Mouse (Mus musculus) heart, postnatal 0 days (tissue): ENCODE measurements around the gene Olfr191. TPM values are rescaled to one million over a fixed set of nuclear protein-coding genes. Genes with fewer than 3 reads are reported as not detected.

ENCODE experiments used
- ATAC-seq: fragments of 200-750 bp; cut with Nextera tagmentation; 2 replicates; pipeline ENCODE4 v1.8.0; 2017; ENCODE audit warnings: low read depth, moderate number of reproducible peaks, moderate library complexity; ENCODE audit not compliant: insufficient read depth
- DNase-seq: peaks from one replicate; pipeline ENCODE4 v3.0.0-alpha.2; 2016; ENCODE audit warnings: low spot score
- H3K27ac ChIP-seq: fragments of 300-500 bp; sonication (generic); 2 replicates; pipeline ENCODE4 v1.5.1; 2014; ENCODE audit warnings: low read depth, mild to moderate bottlenecking
- H3K27me3 ChIP-seq: fragments of 300-500 bp; sonication (generic); 2 replicates; pipeline ENCODE4 v1.6.1; 2014; ENCODE audit warnings: low read length, mixed read lengths; ENCODE audit not compliant: control insufficient read depth, insufficient read depth
- H3K36me3 ChIP-seq: fragments of 300-500 bp; sonication (generic); replicated peaks from 2 replicates; pipeline ENCODE4 v1.6.1; 2014; ENCODE audit warnings: low read length, mixed read lengths; ENCODE audit not compliant: control insufficient read depth, insufficient read depth
- H3K4me1 ChIP-seq: fragments of 300-500 bp; sonication (generic); 2 replicates; pipeline ENCODE4 v1.6.1; 2014; ENCODE audit warnings: antibody characterized with exemption; ENCODE audit not compliant: control insufficient read depth, insufficient read depth
- H3K4me2 ChIP-seq: fragments of 300-500 bp; sonication (generic); 2 replicates; pipeline ENCODE4 v1.6.1; 2014; ENCODE audit warnings: low read depth, mild to moderate bottlenecking, low read length, moderate library complexity
- H3K4me3 ChIP-seq: fragments of 300-500 bp; sonication (generic); 2 replicates; pipeline ENCODE4 v1.5.1; 2014; ENCODE audit warnings: low read depth, low read length
- H3K9ac ChIP-seq: fragments of 300-500 bp; sonication (generic); replicated peaks from 2 replicates; pipeline ENCODE4 v1.6.1; 2014; ENCODE audit warnings: low read depth, low read length, mixed read lengths
- H3K9me3 ChIP-seq: fragments of 300-500 bp; sonication (generic); replicated peaks from 2 replicates; pipeline ENCODE4 v1.6.1; 2016; ENCODE audit warnings: low read length; ENCODE audit not compliant: control insufficient read depth
- CTCF ChIP-seq: IDR thresholded peaks from 2 replicates; pipeline ENCODE4 v1.5.1; 2016; ENCODE audit warnings: antibody characterized with exemption, control low read depth, low read depth
- EP300 ChIP-seq: IDR thresholded peaks from 2 replicates; pipeline ENCODE4 v1.6.1; 2016; ENCODE audit warnings: antibody characterized with exemption, low read depth
- WGBS: fragments of 180-500 bp; shearing (Covaris S2); extraction: QIAGEN DNeasy Blood & Tissue Kit; methylation state at CpG from one replicate; pipeline ENCODE4 v1.1.7; 2014; 5-methylcytosine and 5-hydroxymethylcytosine counted together
- polyA plus RNA-seq: library from polyadenylated mRNA; unstranded; fragments of >200 nt; fragmentation: Nextera tagmentation; extraction: Ambion mirVana; gene quantifications from 2 replicates; pipeline ENCODE4 v1.2.1, GENCODE M21; 2015
- total RNA-seq: library from RNA; depleted of rRNA; stranded (reverse); fragments of >200 nt; gene quantifications from 2 replicates; pipeline ENCODE4 v1.2.3, GENCODE M21; 2014; ENCODE audit warnings: low replicate concordance; rRNA removed

The Olfr191 gene
- total and polyA plus RNA-seq, 2 experiments from 2014 or later: not detected

DNA sequence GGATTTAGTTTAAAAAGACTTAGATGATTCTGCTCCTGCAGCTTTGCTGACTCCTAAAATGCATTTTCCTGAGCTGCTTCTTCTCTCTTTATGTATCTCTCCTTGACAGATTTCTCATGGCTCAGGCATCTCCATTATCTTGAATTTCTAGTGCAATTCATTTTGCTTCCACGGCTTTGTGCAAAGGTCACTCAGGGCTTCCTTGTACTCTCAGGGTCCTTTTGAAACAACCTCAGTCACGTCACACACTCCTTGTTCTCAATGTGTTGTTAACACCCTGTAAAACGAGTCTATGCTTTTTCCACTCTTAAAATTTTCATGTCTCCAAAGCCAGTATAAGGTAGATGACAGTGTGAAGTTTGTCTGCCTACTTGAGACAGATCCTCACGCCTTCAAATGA lies 42.0 kb downstream of the Olfr191 start:
- Histone ChIP-seq H3K36me3 (no peaks in the 10 kb centered on the region), H3K4me3 (no peak overlapping the region), H3K27me3 (no peaks in the 10 kb centered on the region), H3K4me2 (no peak overlapping the region), H3K4me1 (no peaks in the 10 kb centered on the region), H3K27ac (no peak overlapping the region), H3K9me3 (no peaks in the 10 kb centered on the region), H3K9ac (no peak overlapping the region)
- TF ChIP-seq CTCF: no peak
- TF ChIP-seq EP300: no peak
- DNase-seq (no peak), ATAC-seq (no peak)
- WGBS: 35% methylated on average over 4 of the region's 4 CpGs

DNA sequence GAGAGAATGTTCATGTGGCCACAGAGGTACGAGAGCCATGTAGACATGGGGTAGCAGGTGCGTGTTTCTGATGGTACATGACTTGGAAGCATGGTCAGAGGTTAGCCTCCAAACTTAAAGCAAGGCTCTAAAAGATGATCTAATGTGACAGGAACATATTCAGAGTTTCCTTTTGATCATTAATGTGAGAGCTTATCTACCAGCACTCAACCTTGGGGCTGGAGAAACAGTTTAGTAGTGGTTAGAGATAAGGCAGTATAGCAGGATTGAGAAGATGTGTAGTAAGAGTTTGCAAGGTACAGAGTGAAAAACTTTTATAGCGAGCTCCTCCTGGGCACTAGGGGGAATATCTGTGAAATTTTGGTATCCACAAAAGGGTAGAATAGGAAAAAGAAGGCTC lies 43.8 kb downstream of the Olfr191 start:
- TF ChIP-seq EP300 (no peak), CTCF (no peak)
- H3K4me1 ChIP-seq: no peaks in the 10 kb centered on the region
- WGBS: 70% methylated on average over 3 of the region's 3 CpGs
- ATAC-seq (no peak), DNase-seq (no peak)
- no peak overlapping the region for H3K9ac ChIP-seq
- H3K4me3 ChIP-seq: no peak overlapping the region
- no peaks in the 10 kb centered on the region for H3K27me3 ChIP-seq
- no peak overlapping the region for H3K4me2 ChIP-seq
- no peaks in the 10 kb centered on the region for H3K9me3 ChIP-seq
- H3K36me3 ChIP-seq: no peaks in the 10 kb centered on the region
- H3K27ac ChIP-seq: no peak overlapping the region

DNA sequence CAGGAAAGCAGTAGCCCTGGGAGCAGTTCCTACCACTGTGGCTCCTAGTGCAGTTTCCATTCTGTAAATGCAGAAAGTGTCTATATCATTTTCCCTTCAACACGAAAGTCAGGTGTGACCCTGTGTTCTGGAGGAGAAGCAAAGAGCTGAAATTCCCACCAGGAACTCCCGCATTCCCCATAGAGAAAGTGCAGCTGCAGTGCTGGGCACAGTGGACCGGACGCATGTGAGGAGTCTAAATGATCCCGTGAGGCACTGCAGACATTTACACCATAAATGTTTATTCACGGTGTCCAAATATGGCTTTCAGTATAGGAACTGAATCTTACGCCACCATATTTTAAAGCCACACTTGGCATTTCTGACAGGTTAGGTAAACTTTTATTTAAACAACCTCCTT lies 49.9 kb downstream of the Olfr191 start, which contains the start of gene Olfr187:
Olfr187 (minus strand) TSS at position 58 of the 400 bp plus-strand sequence.
- TF ChIP-seq EP300 (no peak), CTCF (no peak)
- Histone ChIP-seq H3K27ac (no peak within 1 kb of the TSS), H3K4me2 (no peak within 1 kb of the TSS), H3K36me3 (no peaks in the 10 kb centered on the region), H3K9ac (no peak within 1 kb of the TSS), H3K27me3 (no peaks in the 10 kb centered on the region), H3K4me1 (no peaks in the 10 kb centered on the region), H3K4me3 (no peak within 1 kb of the TSS), H3K9me3 (no peaks in the 10 kb centered on the region)
- 82% methylated on average over 7 of the region's 7 CpGs for WGBS
- ATAC-seq (no peak), DNase-seq (no peak)

Other genes with a start within 250 kb of the Olfr191 start
- not detected in 2 replicates for gene Olfr177, start 215.1 kb downstream of the Olfr191 start, total RNA-seq
- gene Olfr177, start 215.1 kb downstream of the Olfr191 start, polyA plus RNA-seq: not detected in 2 replicates
- not detected in 2 replicates for gene Olfr178, start 197.8 kb downstream of the Olfr191 start, total RNA-seq
- gene Olfr178, start 197.8 kb downstream of the Olfr191 start, polyA plus RNA-seq: not detected in 2 replicates
- gene Olfr181, start 161.1 kb downstream of the Olfr191 start, total RNA-seq: not detected in 2 replicates
- gene Olfr181, start 161.1 kb downstream of the Olfr191 start, polyA plus RNA-seq: not detected in 2 replicates
- gene Olfr180, start 160.4 kb downstream of the Olfr191 start, total RNA-seq: not detected in 2 replicates
- not detected in 2 replicates for gene Olfr180, start 160.4 kb downstream of the Olfr191 start, polyA plus RNA-seq
- gene Olfr183, start 94.5 kb downstream of the Olfr191 start, total RNA-seq: not detected in 2 replicates
- gene Olfr183, start 94.5 kb downstream of the Olfr191 start, polyA plus RNA-seq: not detected in 2 replicates
- not detected in 2 replicates for gene Olfr186, start 59.5 kb downstream of the Olfr191 start, total RNA-seq
- gene Olfr186, start 59.5 kb downstream of the Olfr191 start, polyA plus RNA-seq: not detected in 2 replicates
- gene Olfr187, start 50.1 kb downstream of the Olfr191 start, total RNA-seq: not detected in 2 replicates
- not detected in 2 replicates for gene Olfr187, start 50.1 kb downstream of the Olfr191 start, polyA plus RNA-seq
- gene Olfr190, start 11.8 kb downstream of the Olfr191 start, total RNA-seq: not detected in 2 replicates
- gene Olfr190, start 11.8 kb downstream of the Olfr191 start, polyA plus RNA-seq: not detected in 2 replicates
- not detected in 2 replicates for gene Olfr193, start 22.1 kb upstream of the Olfr191 start, total RNA-seq
- not detected in 2 replicates for gene Olfr193, start 22.1 kb upstream of the Olfr191 start, polyA plus RNA-seq
- not detected in 2 replicates for gene Olfr194, start 31.2 kb upstream of the Olfr191 start, total RNA-seq
- not detected in 2 replicates for gene Olfr194, start 31.2 kb upstream of the Olfr191 start, polyA plus RNA-seq
- gene Olfr195, start 57.2 kb upstream of the Olfr191 start, total RNA-seq: not detected in 2 replicates
- not detected in 2 replicates for gene Olfr195, start 57.2 kb upstream of the Olfr191 start, polyA plus RNA-seq
- gene Olfr196, start 80.6 kb upstream of the Olfr191 start, total RNA-seq: not detected in 2 replicates
- not detected in 2 replicates for gene Olfr196, start 80.6 kb upstream of the Olfr191 start, polyA plus RNA-seq
- not detected in 2 replicates for gene Olfr198, start 113.7 kb upstream of the Olfr191 start, total RNA-seq
- gene Olfr198, start 113.7 kb upstream of the Olfr191 start, polyA plus RNA-seq: not detected in 2 replicates
- not detected in 2 replicates for gene Olfr199, start 129.9 kb upstream of the Olfr191 start, total RNA-seq
- not detected in 2 replicates for gene Olfr199, start 129.9 kb upstream of the Olfr191 start, polyA plus RNA-seq
- gene Olfr201, start 182.8 kb upstream of the Olfr191 start, total RNA-seq: not detected in 2 replicates
- gene Olfr201, start 182.8 kb upstream of the Olfr191 start, polyA plus RNA-seq: not detected in 2 replicates
- not detected in 2 replicates for gene Olfr202, start 197.0 kb upstream of the Olfr191 start, total RNA-seq
- not detected in 2 replicates for gene Olfr202, start 197.0 kb upstream of the Olfr191 start, polyA plus RNA-seq
- not detected in 2 replicates for gene Olfr203, start 209.1 kb upstream of the Olfr191 start, total RNA-seq
- gene Olfr203, start 209.1 kb upstream of the Olfr191 start, polyA plus RNA-seq: not detected in 2 replicates
- gene Olfr204, start 228.4 kb upstream of the Olfr191 start, total RNA-seq: not detected in 2 replicates
- gene Olfr204, start 228.4 kb upstream of the Olfr191 start, polyA plus RNA-seq: not detected in 2 replicates
- gene Olfr205, start 241.3 kb upstream of the Olfr191 start, total RNA-seq: not detected in 2 replicates
- gene Olfr205, start 241.3 kb upstream of the Olfr191 start, polyA plus RNA-seq: not detected in 2 replicates